Comparison of ENCODE assay signal across 1 mouse cellular context in the genomic region with DNA sequence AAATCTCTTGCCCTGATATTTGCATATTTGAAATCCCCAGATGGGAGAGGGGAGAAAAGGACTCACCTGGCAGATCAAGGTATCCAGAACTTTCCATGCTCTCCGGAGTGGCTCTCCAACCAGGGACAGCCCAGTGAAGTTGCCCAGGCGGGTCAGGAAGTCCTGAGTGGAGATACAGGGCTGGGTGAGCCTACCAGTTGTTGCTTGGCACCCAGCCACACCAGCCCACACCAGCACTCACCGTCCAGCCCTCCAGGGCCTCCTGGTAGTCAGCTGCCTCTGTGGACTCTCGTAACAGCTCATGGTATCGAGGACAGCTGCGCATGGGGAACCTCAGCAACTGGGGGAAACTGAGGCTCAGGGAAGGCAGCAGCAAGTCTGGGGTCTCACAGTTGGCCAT.
TF ChIP-seq lines count a peak whose summit lies in the region.

No protein-coding gene starts in this region.

TF ChIP-seq in myocyte, 11 proteins besides CTCF, POLR2A, EP300 and RAD21 (continued from another document):
- peak in 2 of 3 experiments; percentile 88 to 90 for TF ChIP-seq MYOG (IDR thresholded peaks at IDR 0.05; ENCODE audit: control insufficient read depth in 1 of 3, insufficient read depth in 1 of 3, insufficient read length in 2 of 3, low read depth in 2 of 3)
- TF ChIP-seq SRF (IDR thresholded peaks at IDR 0.05; ENCODE audit: control insufficient read depth, insufficient read length, low read depth), result no peak
TF ChIP-seq in myocyte: peak in this region for 3.
